9 mouse cellular contexts compared by ENCODE assay signal in the genomic region with DNA sequence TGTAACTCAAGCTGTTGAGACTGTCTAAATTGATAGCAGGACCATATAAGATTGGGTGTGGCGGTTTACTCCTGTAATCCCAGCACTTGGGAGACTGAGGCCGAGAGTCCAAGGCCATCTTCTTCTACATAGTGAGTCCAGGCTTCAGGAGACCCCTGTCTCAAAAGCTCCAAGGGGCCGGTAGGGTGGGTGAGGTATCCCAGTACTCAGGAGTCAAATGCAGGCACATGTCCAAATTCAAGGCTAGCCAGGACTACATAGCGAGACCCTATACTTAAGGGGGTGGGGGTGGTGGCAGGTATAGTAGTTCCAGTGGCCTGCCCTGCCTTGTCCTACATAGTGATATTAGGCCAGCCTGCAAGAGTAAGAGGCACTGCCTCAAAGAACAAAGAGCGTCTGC. TPM values are rescaled to one million over a fixed set of nuclear protein-coding genes. Genes with fewer than 3 reads are reported as not detected.
A peak's percentile ranks its signal among the peaks of the same experiment; 100 is the strongest.
DNase-seq lines count a peak whose midpoint lies in the region; ATAC-seq and TF ChIP-seq lines count a peak whose summit lies in the region.
"Had no signal": no experiment of that assay in that cellular context is flagged by ENCODE, and none has a peak within 500 bp of the region (broad histone marks: within the 10 kb centered on the region; RNA-seq: fewer than 3 reads in every experiment).

No protein-coding gene starts in this region.

- no peak overlapping the region for H3K27ac ChIP-seq in heart, embryonic 13.5 days (replicated peaks)
- peak overlapping the region; percentile 85 for H3K27ac ChIP-seq in MEL (ENCODE audit: control insufficient read depth, low read depth, low read length)
- no peak overlapping the region for H3K27ac ChIP-seq in heart, postnatal 0 days (ENCODE audit: low read depth)
- no peak overlapping the region for H3K27ac ChIP-seq in liver, embryonic 16.5 days (ENCODE audit: low read length)

- H3K4me3 ChIP-seq in heart, embryonic 13.5 days = peak overlapping the region; percentile 83
- H3K4me3 ChIP-seq in MEL (ENCODE audit: control insufficient read depth in 1 of 2, insufficient read depth in 1 of 2, low read depth in 2 of 2, low read length in 2 of 2) = peak overlapping the region; percentile 47 to 86
- H3K4me3 ChIP-seq in heart, postnatal 0 days (ENCODE audit: low read depth, low read length) = no peak overlapping the region
- peak overlapping the region; percentile 97 for H3K4me3 ChIP-seq in liver, embryonic 16.5 days (ENCODE audit: low read depth, low read length)

- TF ChIP-seq EP300 in MEL (IDR thresholded peaks at IDR 0.05; ENCODE audit: low read depth in 1 of 2, low read length in 2 of 2) = no peak
- no peak for TF ChIP-seq EP300 in heart, postnatal 0 days (IDR thresholded peaks at IDR 0.05; ENCODE audit: low read depth)

- H3K27me3 ChIP-seq in heart, embryonic 13.5 days (replicated peaks) = no peaks in the 10 kb centered on the region
- no peaks in the 10 kb centered on the region for H3K27me3 ChIP-seq in MEL (ENCODE audit: control insufficient read depth in 1 of 2, insufficient read depth in 2 of 2, low read length in 2 of 2)
- no peaks in the 10 kb centered on the region for H3K27me3 ChIP-seq in heart, postnatal 0 days (ENCODE audit: control insufficient read depth, insufficient read depth, low read length)
- H3K27me3 ChIP-seq in liver, embryonic 16.5 days (ENCODE audit: control insufficient read depth, insufficient read depth, low read depth, low read length) = no peaks in the 10 kb centered on the region

- WGBS in heart, embryonic 13.5 days = 86% methylated on average over 5 of the region's 5 CpGs
- WGBS in heart, postnatal 0 days = 82% methylated on average over 5 of the region's 5 CpGs
- 74% methylated on average over 5 of the region's 5 CpGs for WGBS in liver, embryonic 16.5 days (ENCODE audit: insufficient replicate concordance)

- TF ChIP-seq CTCF in MEL (IDR thresholded peaks at IDR 0.05 in 2 of 3, conservative IDR thresholded peaks at IDR 0.05 in 1 of 3; ENCODE audit: control insufficient read depth in 1 of 3, insufficient read depth in 1 of 3, low read depth in 2 of 3, low read length in 3 of 3, poor library complexity in 1 of 3, severe bottlenecking in 1 of 3) = no peak
- no peak for TF ChIP-seq CTCF in heart, postnatal 0 days (IDR thresholded peaks at IDR 0.05; ENCODE audit: low read depth)

- H3K9me3 ChIP-seq in heart, embryonic 13.5 days = no peaks in the 10 kb centered on the region
- H3K9me3 ChIP-seq in MEL (replicated peaks; ENCODE audit: insufficient read depth, low read length) = no peaks in the 10 kb centered on the region
- no peaks in the 10 kb centered on the region for H3K9me3 ChIP-seq in heart, postnatal 0 days (replicated peaks; ENCODE audit: control insufficient read depth, low read length)
- H3K9me3 ChIP-seq in liver, embryonic 16.5 days (replicated peaks; ENCODE audit: control insufficient read depth, low read length) = no peaks in the 10 kb centered on the region

- TF ChIP-seq RAD21 in MEL (IDR thresholded peaks at IDR 0.05; ENCODE audit: low read depth, low read length) = no peak

- no peak for ATAC-seq in heart, embryonic 13.5 days (ENCODE audit: extremely low read depth, insufficient number of reproducible peaks, low FRiP score, low TSS enrichment)
- ATAC-seq in heart, postnatal 0 days (ENCODE audit: insufficient read depth, low read depth) = no peak
- no peak for ATAC-seq in liver, embryonic 16.5 days (ENCODE audit: low read depth)

- peaks cover 36% of the 10 kb centered on the region for H3K36me3 ChIP-seq in heart, embryonic 13.5 days
- H3K36me3 ChIP-seq in MEL (ENCODE audit: control insufficient read depth in 1 of 2, insufficient read depth in 2 of 2, low read length in 2 of 2) = peaks cover 25 to 30% of the 10 kb centered on the region in 2 experiments
- H3K36me3 ChIP-seq in heart, postnatal 0 days (replicated peaks; ENCODE audit: control insufficient read depth, insufficient read depth, low read length) = peaks cover 24% of the 10 kb centered on the region
- peaks cover 22% of the 10 kb centered on the region for H3K36me3 ChIP-seq in liver, embryonic 16.5 days (ENCODE audit: control insufficient read depth, insufficient read depth)

- TF ChIP-seq POLR2A in MEL (IDR thresholded peaks at IDR 0.05; ENCODE audit: control insufficient read depth in 1 of 2, insufficient read depth in 1 of 2, low read depth in 1 of 2, low read length in 2 of 2, poor library complexity in 1 of 2) = no peak

- peaks cover 53% of the 10 kb centered on the region for H3K79me2 ChIP-seq in MEL (ENCODE audit: control insufficient read depth, insufficient read depth, low read length, poor library complexity)

- H3K9ac ChIP-seq in heart, embryonic 13.5 days = peak overlapping the region; percentile 95
- peak overlapping the region; percentile 86 for H3K9ac ChIP-seq in MEL (ENCODE audit: control insufficient read depth, low read depth, low read length, poor library complexity, severe bottlenecking)
- peak overlapping the region; percentile 84; the same call in 1 of the 2 replicates for H3K9ac ChIP-seq in heart, postnatal 0 days (replicated peaks; ENCODE audit: low read depth, low read length)
- no peak overlapping the region; the same call in 1 of the 2 replicates for H3K9ac ChIP-seq in liver, embryonic 16.5 days (ENCODE audit: low read depth, low read length)

- DNase-seq in heart, postnatal 25 days (ENCODE audit: low spot score) = no peak
- no peak for DNase-seq in MEL (ENCODE audit: low read depth, low spot score)
- no peak for DNase-seq in heart, postnatal 0 days (ENCODE audit: low spot score)
- no peak for DNase-seq in layer of hippocampus, adult 8-10 months (ENCODE audit: low spot score in 2 of 2)
- DNase-seq in thymus, adult 18-20 months = no peak
- DNase-seq in adrenal gland, adult 2 months = no peak
- DNase-seq: kidney, postnatal 36 days had no signal

- peaks cover 28% of the 10 kb centered on the region for H3K4me1 ChIP-seq in heart, embryonic 13.5 days
- H3K4me1 ChIP-seq in MEL (ENCODE audit: control insufficient read depth in 1 of 2, insufficient read depth in 2 of 2, low read length in 2 of 2) = peaks cover 0 to 19% of the 10 kb centered on the region in 2 experiments; a peak in 3 of 4 replicates
- peaks cover 34% of the 10 kb centered on the region for H3K4me1 ChIP-seq in heart, postnatal 0 days (ENCODE audit: control insufficient read depth, insufficient read depth)
- H3K4me1 ChIP-seq in liver, embryonic 16.5 days (ENCODE audit: control insufficient read depth, low read depth, low read length) = peaks cover 21% of the 10 kb centered on the region

- peak overlapping the region; percentile 82 for H3K4me2 ChIP-seq in heart, embryonic 13.5 days
- H3K4me2 ChIP-seq in heart, postnatal 0 days (ENCODE audit: low read depth, low read length) = peak overlapping the region; percentile 77
- peak overlapping the region; percentile 93 for H3K4me2 ChIP-seq in liver, embryonic 16.5 days (ENCODE audit: low read depth, low read length)

- intact Hi-C loops in heart, postnatal 25 days (cut with DNase I) = loop anchor here (2.0 kb wide), 1 partner anchor 20 kb away; no protein-coding TSS in a partner anchor

RNA-seq across cellular contexts. Expression of a gene that starts 1.3 kb away (rescaled TPM):
- polyA plus RNA-seq in heart, embryonic 13.5 days (2015; fragmentation: Nextera tagmentation; extraction: Ambion mirVana) = 79.6 and 81.5 TPM in 2 replicates
- 10 to 100 TPM; 61.9 to 69.2 TPM for total RNA-seq in heart, postnatal 25 days (2021)
- 51.6 and 51.8 TPM in 2 replicates for total RNA-seq in MEL (2012; rRNA removed)
- 100 to 1,000 TPM in 1 of 2 experiments, 10 to 100 TPM in 1; 47.6 to 145 TPM for polyA plus RNA-seq in MEL (2012; ENCODE audit: insufficient read depth in 1 of 2, insufficient read length in 2 of 2, low read depth in 1 of 2, low replicate concordance in 2 of 2, missing spikeins in 1 of 2)
- total RNA-seq in heart, postnatal 0 days (2014; rRNA removed; ENCODE audit: low replicate concordance) = 22.0 and 23.6 TPM in 2 replicates
- 80.6 and 89.8 TPM in 2 replicates for polyA plus RNA-seq in heart, postnatal 0 days (2015; fragmentation: Nextera tagmentation; extraction: Ambion mirVana)
- polyA plus RNA-seq in liver, embryonic 16.5 days (2015; fragmentation: Nextera tagmentation; extraction: Ambion mirVana) = 42.3 and 44.2 TPM in 2 replicates
- 10 to 100 TPM; 82.3 to 98.3 (median 92.6) TPM for total RNA-seq in layer of hippocampus, adult 8-10 months (2022)
- 100 to 1,000 TPM; 104 to 112 TPM for total RNA-seq in adrenal gland, adult 2 months (2021)
- polyA plus RNA-seq in adrenal gland, adult 2 months (2012; rRNA removed) = 5.6 and 9.5 TPM in 2 replicates

RNA-seq across cellular contexts. Expression of a gene that starts 1.9 kb away (rescaled TPM):
- polyA plus RNA-seq in heart, embryonic 13.5 days (2015; fragmentation: Nextera tagmentation; extraction: Ambion mirVana) = 43.5 and 46.7 TPM in 2 replicates
- 10 to 100 TPM; 24.5 to 25.7 TPM for total RNA-seq in heart, postnatal 25 days (2021)
- total RNA-seq in MEL (2012; rRNA removed) = 56.1 and 62.6 TPM in 2 replicates
- 10 to 100 TPM in 1 of 2 experiments, not detected in 1; 57.7 TPM for polyA plus RNA-seq in MEL (2012; ENCODE audit: insufficient read depth in 1 of 2, insufficient read length in 2 of 2, low read depth in 1 of 2, low replicate concordance in 2 of 2, missing spikeins in 1 of 2)
- 15.8 and 17.8 TPM in 2 replicates for total RNA-seq in heart, postnatal 0 days (2014; rRNA removed; ENCODE audit: low replicate concordance)
- 25.5 and 29.2 TPM in 2 replicates for polyA plus RNA-seq in heart, postnatal 0 days (2015; fragmentation: Nextera tagmentation; extraction: Ambion mirVana)
- 22.7 and 24.7 TPM in 2 replicates for polyA plus RNA-seq in liver, embryonic 16.5 days (2015; fragmentation: Nextera tagmentation; extraction: Ambion mirVana)
- total RNA-seq in layer of hippocampus, adult 8-10 months (2022) = 10 to 100 TPM; 65.3 to 71.1 (median 69.4) TPM
- 10 to 100 TPM; 46.6 to 51.0 TPM for total RNA-seq in adrenal gland, adult 2 months (2021)
- polyA plus RNA-seq in adrenal gland, adult 2 months (2012; rRNA removed) = 7.0 and 9.2 TPM in 2 replicates

RNA-seq across cellular contexts. Expression of a gene that starts 12.9 kb away (rescaled TPM):
- 18.9 and 20.4 TPM in 2 replicates for polyA plus RNA-seq in heart, embryonic 13.5 days (2015; fragmentation: Nextera tagmentation; extraction: Ambion mirVana)
- 1 to 10 TPM; 6.4 to 6.6 TPM for total RNA-seq in heart, postnatal 25 days (2021)
- total RNA-seq in MEL (2012; rRNA removed) = 25.5 and 27.4 TPM in 2 replicates
- 10 to 100 TPM in 1 of 2 experiments, not detected in 1; 39.8 TPM for polyA plus RNA-seq in MEL (2012; ENCODE audit: insufficient read depth in 1 of 2, insufficient read length in 2 of 2, low read depth in 1 of 2, low replicate concordance in 2 of 2, missing spikeins in 1 of 2)
- 12.6 and 18.7 TPM in 2 replicates for total RNA-seq in heart, postnatal 0 days (2014; rRNA removed; ENCODE audit: low replicate concordance)
- 12.6 and 13.0 TPM in 2 replicates for polyA plus RNA-seq in heart, postnatal 0 days (2015; fragmentation: Nextera tagmentation; extraction: Ambion mirVana)
- polyA plus RNA-seq in liver, embryonic 16.5 days (2015; fragmentation: Nextera tagmentation; extraction: Ambion mirVana) = 7.3 and 7.6 TPM in 2 replicates
- total RNA-seq in layer of hippocampus, adult 8-10 months (2022) = 10 to 100 TPM; 29.2 to 33.2 (median 31.0) TPM
- total RNA-seq in adrenal gland, adult 2 months (2021) = 10 to 100 TPM; 14.9 to 16.1 TPM
- polyA plus RNA-seq in adrenal gland, adult 2 months (2012; rRNA removed) = 18.8 and 20.6 TPM in 2 replicates

RNA-seq across cellular contexts. Expression of a gene that starts 41.0 kb away (rescaled TPM):
- polyA plus RNA-seq in heart, embryonic 13.5 days (2015; fragmentation: Nextera tagmentation; extraction: Ambion mirVana) = 36.6 and 37.4 TPM in 2 replicates
- total RNA-seq in heart, postnatal 25 days (2021) = 10 to 100 TPM; 20.8 to 21.8 TPM
- total RNA-seq in MEL (2012; rRNA removed) = 268 and 308 TPM in 2 replicates
- polyA plus RNA-seq in MEL (2012; ENCODE audit: insufficient read depth in 1 of 2, insufficient read length in 2 of 2, low read depth in 1 of 2, low replicate concordance in 2 of 2, missing spikeins in 1 of 2) = 100 to 1,000 TPM in 1 of 2 experiments, not detected in 1; 205 TPM
- total RNA-seq in heart, postnatal 0 days (2014; rRNA removed; ENCODE audit: low replicate concordance) = 21.2 and 32.7 TPM in 2 replicates
- polyA plus RNA-seq in heart, postnatal 0 days (2015; fragmentation: Nextera tagmentation; extraction: Ambion mirVana) = 19.2 and 23.1 TPM in 2 replicates
- 25.2 and 27.0 TPM in 2 replicates for polyA plus RNA-seq in liver, embryonic 16.5 days (2015; fragmentation: Nextera tagmentation; extraction: Ambion mirVana)
- 10 to 100 TPM; 28.9 to 33.3 (median 32.4) TPM for total RNA-seq in layer of hippocampus, adult 8-10 months (2022)
- total RNA-seq in adrenal gland, adult 2 months (2021) = 10 to 100 TPM; 49.8 to 53.1 TPM
- polyA plus RNA-seq in adrenal gland, adult 2 months (2012; rRNA removed) = 16.2 and 22.5 TPM in 2 replicates

RNA-seq across cellular contexts. Expression of a gene that starts 41.1 kb away (rescaled TPM):
- polyA plus RNA-seq in heart, embryonic 13.5 days (2015; fragmentation: Nextera tagmentation; extraction: Ambion mirVana) = 229 and 256 TPM in 2 replicates
- total RNA-seq in heart, postnatal 25 days (2021) = 100 to 1,000 TPM; 103 to 107 TPM
- 426 and 451 TPM in 2 replicates for total RNA-seq in MEL (2012; rRNA removed)
- 100 to 1,000 TPM; 112 to 290 TPM for polyA plus RNA-seq in MEL (2012; ENCODE audit: insufficient read depth in 1 of 2, insufficient read length in 2 of 2, low read depth in 1 of 2, low replicate concordance in 2 of 2, missing spikeins in 1 of 2)
- total RNA-seq in heart, postnatal 0 days (2014; rRNA removed; ENCODE audit: low replicate concordance) = 45.8 and 50.8 TPM in 2 replicates
- polyA plus RNA-seq in heart, postnatal 0 days (2015; fragmentation: Nextera tagmentation; extraction: Ambion mirVana) = 208 and 210 TPM in 2 replicates
- polyA plus RNA-seq in liver, embryonic 16.5 days (2015; fragmentation: Nextera tagmentation; extraction: Ambion mirVana) = 113 and 118 TPM in 2 replicates
- 100 to 1,000 TPM; 164 to 180 (median 176) TPM for total RNA-seq in layer of hippocampus, adult 8-10 months (2022)
- 100 to 1,000 TPM; 138 to 164 TPM for total RNA-seq in adrenal gland, adult 2 months (2021)
- polyA plus RNA-seq in adrenal gland, adult 2 months (2012; rRNA removed) = 12.4 and 12.9 TPM in 2 replicates
